Comparison of ENCODE assay signal across 19 mouse cellular contexts in the genomic region with DNA sequence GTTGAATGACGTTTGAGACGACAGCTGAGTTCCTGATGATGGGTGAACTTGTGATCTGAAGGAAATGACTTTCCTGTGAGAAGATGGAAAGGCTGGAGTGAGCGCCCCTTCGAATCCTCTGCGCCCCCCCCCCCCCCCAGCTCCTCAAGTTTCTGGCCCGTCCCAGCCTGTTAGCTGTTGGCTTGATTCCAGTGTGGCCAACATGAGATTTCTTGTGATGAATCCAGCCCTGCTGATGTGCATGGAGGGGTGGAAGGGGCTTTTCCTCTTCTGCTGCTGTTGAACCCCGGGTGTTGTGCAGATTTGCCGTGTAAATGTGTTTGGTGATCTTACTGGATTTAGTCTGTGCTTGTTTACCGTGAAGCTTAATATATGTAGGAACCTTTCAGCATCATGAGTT.
"Had no signal": no experiment of that assay in that cellular context is flagged by ENCODE, and none has a peak within 500 bp of the region (broad histone marks: within the 10 kb centered on the region; RNA-seq: fewer than 3 reads in every experiment).

No protein-coding gene starts in this region.

- DNase-seq: lung, postnatal 10 days; lung, postnatal 4 days; midbrain, embryonic 14.5 days; retina, postnatal 1 day; right cerebral cortex, adult 18-20 months; right cerebral cortex, postnatal 25 days; right cerebral cortex, postnatal 4 days; spleen, adult 18-20 months; thymus, adult 18-20 months; thymus, postnatal 14 days; thymus, postnatal 36 days had no signal

- H3K27me3 ChIP-seq: liver, embryonic 12.5 days; midbrain, embryonic 12.5 days had no signal

- H3K4me2 ChIP-seq: liver, embryonic 12.5 days; midbrain, embryonic 12.5 days; neural tube, embryonic 13.5 days; neural tube, embryonic 15.5 days had no signal

- H3K27ac ChIP-seq: liver, embryonic 12.5 days; liver, embryonic 14.5 days; midbrain, embryonic 10.5 days; midbrain, embryonic 12.5 days; neural tube, embryonic 13.5 days; neural tube, embryonic 15.5 days had no signal

- ATAC-seq: liver, embryonic 12.5 days; midbrain, embryonic 16.5 days had no signal

- H3K4me3 ChIP-seq: liver, embryonic 12.5 days; midbrain, embryonic 10.5 days; midbrain, embryonic 12.5 days; myocyte; neural tube, embryonic 13.5 days; neural tube, embryonic 15.5 days had no signal

- H3K9me3 ChIP-seq: liver, embryonic 12.5 days; midbrain, embryonic 10.5 days; midbrain, embryonic 12.5 days; neural tube, embryonic 13.5 days; neural tube, embryonic 15.5 days had no signal

- H3K36me3 ChIP-seq: liver, embryonic 12.5 days; midbrain, embryonic 12.5 days; neural tube, embryonic 13.5 days; neural tube, embryonic 15.5 days had no signal

- H3K9ac ChIP-seq: liver, embryonic 12.5 days; liver, embryonic 14.5 days; midbrain, embryonic 12.5 days; neural tube, embryonic 13.5 days; neural tube, embryonic 15.5 days had no signal

- H3K4me1 ChIP-seq: midbrain, embryonic 12.5 days had no signal
